Mouse (Mus musculus) brain, embryonic 18.5 days (tissue): ENCODE data around the gene Bcl6.

ENCODE experiments used
- DNase-seq: peaks from one replicate; pipeline ENCODE4 v3.0.0-alpha.2; 2012; ENCODE audit warnings: low read depth, low spot score

Bcl6 gene

GRCm38 (mm10) chr16:23990161-23990970 is 1.7 kb upstream of the Bcl6 start:
- no peak for DNase-seq

- DNase-seq: no peak
Observed at GRCm38 (mm10) chr16:23989209-23990160, 833 bp upstream of the Bcl6 start.

- no peak for DNase-seq
Observed at GRCm38 (mm10) chr16:23988157-23988465, 541 bp downstream of the Bcl6 start.

GRCm38 (mm10) chr16:23987341-23988156 is 1.1 kb downstream of the Bcl6 start:
- no peak for DNase-seq

DNA sequence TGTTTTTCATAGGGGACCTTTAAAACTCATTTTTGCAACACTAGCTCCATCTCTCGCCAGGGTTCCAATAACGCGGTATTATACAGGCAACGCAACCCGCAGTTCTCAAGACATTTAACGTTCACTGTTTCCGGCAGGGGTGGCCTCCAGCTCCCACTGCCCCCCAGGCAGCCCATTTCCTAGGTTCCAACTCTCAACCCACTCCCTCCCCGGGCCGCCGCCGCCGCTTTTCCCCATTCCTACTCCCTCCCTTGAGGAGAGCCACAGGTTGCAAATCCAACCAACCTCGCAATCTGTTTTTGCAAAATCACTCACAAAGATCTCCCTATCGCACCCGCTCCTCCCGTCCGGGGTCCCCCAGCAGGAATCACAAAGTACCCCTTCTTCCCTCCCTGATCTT is 1.8 kb downstream of the Bcl6 start:
- no peak for DNase-seq

- no peak for DNase-seq
Observed at GRCm38 (mm10) chr16:23986176-23986575, 2.5 kb downstream of the Bcl6 start.

DNA sequence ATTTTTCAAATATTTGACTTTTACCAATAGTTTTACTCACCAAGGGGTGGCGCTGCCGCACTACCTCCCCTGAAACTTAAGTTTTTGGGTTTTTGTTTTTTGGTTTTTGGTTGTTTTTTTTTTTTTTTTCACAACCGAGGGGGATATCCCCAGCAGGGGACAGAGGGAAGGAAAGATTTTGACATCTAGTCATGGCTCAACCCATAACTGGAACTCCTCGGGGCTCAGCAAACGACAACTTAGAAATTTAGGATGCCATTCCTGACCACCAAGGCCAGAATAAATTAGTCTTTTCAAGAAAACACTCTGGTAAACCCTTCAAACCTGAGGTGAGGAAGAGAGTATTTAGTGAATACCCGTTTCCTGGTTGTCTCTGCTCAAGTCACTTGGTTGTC is 3.2 kb downstream of the Bcl6 start:
- DNase-seq: no peak

DNA sequence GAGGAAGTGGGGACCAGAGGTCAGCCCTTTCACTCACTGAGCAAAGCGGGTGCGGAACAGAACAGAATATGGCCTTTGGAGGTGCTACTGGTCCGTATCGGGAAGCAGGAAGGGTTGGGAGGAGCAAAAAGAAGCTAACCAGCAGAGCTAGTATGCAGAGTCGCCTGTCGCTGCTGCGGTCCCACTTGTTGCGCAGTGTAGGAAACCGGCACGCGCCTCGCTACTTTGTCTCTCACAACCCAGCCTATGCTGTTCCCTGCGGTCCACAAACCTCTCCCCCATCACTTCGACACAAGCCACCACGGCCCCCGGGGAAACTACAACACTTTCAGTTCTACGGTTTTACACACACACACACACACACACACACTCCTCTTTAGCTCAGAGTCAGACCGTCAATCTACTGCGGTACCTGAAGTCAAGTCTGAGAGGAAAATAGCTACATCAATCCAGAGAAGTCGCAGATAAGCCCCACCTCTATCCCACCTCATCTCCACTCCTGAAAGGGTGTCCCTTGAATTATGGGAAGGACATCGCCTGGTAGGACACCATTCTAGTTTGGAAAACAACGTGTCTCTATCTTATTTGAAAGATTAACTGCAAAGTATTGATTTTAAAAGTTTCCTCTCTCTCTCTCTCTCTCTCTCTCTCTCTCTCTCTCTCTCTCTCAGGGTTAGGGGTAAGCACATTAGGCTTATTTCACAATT is 3.7 kb downstream of the Bcl6 start:
- DNase-seq: no peak

- DNase-seq: no peak
Observed at GRCm38 (mm10) chr16:23984183-23984582, 4.5 kb downstream of the Bcl6 start.

DNA sequence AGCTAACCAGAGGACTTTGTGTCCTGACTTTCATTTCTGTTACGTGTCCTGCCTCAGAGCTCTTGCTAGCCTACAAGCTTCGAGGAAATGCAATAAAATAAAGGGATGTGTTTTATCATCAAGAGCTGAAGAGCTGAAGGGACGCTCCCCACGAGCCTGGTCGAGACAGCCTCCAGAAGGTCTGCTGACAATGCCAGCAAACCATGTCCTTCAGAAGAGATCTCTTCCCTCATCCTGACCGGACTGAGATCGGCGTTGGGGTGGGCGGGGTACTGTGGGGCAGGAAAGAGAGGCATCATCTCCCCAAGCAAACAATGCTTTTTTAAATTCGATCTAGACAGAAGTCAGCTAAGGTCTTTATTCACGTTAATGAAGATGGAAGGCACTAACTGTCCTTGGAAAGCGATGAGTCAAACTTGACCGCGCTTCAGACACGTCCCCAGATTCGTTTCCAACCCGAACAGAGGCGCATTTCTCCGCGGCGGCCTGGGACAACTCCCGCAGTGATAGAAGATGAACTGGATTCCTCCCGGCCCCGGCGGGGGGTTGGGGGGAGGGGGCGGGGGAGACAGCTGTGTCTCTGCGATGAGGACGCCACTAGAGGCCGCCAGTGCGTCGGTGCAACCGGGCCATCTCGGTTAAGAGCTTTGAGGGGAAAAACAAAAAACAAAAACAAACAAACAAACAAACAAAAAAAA is 5.6 kb downstream of the Bcl6 start:
- no peak for DNase-seq

DNA sequence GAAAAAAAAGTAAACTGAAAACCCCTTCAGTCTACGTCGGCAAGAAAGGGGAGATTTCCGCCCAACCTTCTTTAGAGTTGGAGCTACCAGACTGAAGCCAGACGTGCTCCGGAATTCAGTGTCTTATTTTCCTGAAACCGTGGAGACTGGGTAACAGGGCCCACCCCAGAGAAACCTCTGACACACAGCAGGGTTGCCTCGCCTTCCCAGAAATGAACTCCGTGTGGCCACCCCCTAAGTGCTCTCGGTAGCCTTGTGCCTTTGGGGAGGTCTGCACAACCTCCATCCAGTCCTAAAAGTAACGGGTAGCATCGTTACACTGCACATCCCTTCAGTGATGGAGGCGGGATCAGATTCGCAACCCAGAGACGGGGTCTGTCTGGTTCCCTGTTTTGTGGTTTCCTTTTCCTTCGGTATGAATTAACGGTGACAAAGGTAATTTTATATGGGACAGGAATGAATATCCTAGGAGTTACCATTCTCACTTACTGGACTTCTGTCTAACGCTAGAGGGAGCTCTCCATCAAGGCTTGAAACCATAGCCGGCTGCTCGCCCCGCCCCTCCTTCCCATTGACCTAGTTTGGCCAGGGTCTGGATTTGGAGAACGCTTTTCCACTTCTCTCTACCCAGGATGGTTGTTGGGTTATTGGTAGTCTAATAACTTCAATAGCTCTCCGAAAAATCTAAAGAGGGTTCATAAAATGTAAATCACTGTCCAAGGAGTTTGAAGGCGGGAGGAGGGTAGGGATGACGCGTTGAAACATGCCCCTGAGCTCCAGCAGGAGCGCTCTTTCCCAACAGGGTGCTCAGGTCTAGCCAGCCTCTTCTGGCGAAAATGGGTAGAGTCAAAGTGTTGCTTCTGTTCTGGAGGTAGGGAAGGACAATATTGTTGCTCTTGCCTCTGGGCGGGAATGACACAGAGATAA is 6.5 kb downstream of the Bcl6 start:
- no peak for DNase-seq

- DNase-seq: no peak
Observed at GRCm38 (mm10) chr16:23980991-23981720, 7.5 kb downstream of the Bcl6 start.

GRCm38 (mm10) chr16:23980201-23980870 is 8.3 kb downstream of the Bcl6 start:
- DNase-seq: no peak

- no peak for DNase-seq
Observed at GRCm38 (mm10) chr16:23979446-23979845, 9.2 kb downstream of the Bcl6 start.

- DNase-seq: no peak
Observed at GRCm38 (mm10) chr16:23978495-23978894, 10.2 kb downstream of the Bcl6 start.

DNA sequence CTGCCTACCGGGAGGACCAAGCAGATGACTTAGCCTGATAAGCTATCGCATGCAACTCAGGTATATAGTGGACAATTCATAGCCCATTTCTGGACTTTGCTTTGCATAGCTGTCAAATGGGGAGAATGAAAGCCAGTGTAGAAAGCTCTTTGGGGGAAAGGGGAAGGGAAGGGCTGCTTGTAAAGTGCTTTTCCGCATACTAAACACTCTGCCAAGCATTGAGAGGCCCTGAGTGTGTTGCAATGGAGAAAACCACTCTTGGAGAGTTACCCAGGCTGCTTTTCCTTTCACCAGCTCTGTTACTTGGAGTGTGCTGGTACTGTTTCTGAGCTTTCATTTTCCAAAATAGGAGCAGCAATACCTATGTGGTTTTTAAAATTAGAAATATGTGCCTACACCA is 10.9 kb downstream of the Bcl6 start:
- no peak for DNase-seq

GRCm38 (mm10) chr16:23976196-23976595 is 12.5 kb downstream of the Bcl6 start:
- no peak for DNase-seq

DNA sequence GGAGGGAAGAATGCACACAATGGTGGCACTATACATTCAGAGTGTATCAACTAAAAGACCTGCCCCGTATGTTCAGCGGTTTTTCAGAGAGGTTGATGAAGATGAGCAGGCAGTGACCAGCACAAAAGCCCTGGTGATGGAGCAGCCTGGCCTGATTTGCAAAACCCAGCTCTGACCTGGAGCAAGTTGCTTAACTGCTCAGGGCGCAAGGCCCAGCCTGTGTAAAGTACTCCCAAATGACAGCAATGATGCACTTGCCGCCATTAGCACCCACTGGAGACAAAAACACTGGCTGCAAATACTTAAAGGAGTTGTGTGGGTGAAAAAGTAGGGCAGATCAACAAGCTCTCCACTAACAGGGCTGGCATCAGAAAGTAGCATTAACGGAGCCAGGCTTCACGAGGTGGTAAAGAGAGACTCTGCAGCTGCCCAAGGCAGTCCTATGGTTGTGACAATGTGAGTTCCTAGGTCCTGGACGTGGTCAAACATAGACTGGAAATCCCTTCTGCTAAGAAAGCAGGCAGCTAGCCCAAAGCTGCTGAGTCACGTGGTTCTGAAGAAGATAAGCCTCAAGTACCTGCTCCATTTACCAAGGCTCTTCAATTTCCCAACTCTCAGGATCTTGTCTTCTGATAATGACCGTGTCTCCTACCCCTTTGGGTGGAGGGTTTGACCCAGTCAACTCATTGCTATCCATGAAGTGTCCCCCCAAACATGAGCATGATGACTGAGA is 14.9 kb downstream of the Bcl6 start:
- DNase-seq: no peak
